ENCODE assay signal across 1 mouse cellular context in genomic region chr14:118811256-118811655, GRCm38 (mm10). TPM values are rescaled to one million over a fixed set of nuclear protein-coding genes. Genes with fewer than 3 reads are reported as not detected.
"Had no signal": no experiment of that assay in that cellular context is flagged by ENCODE, and none has a peak within 500 bp of the region (broad histone marks: within the 10 kb centered on the region; RNA-seq: fewer than 3 reads in every experiment).

No protein-coding gene starts in this region.

RNA-seq across cellular contexts. Expression of gene Cldn10, which starts 23.5 kb away (rescaled TPM):
- polyA plus RNA-seq: myocyte had no signal
